Mouse (Mus musculus): ENCODE results near the gene Sept9. TPM values are rescaled to one million over a fixed set of nuclear protein-coding genes. Genes with fewer than 3 reads are reported as not detected.

Gene Sept9
- polyA plus RNA-seq, 1 experiment = 118 TPM

DNA sequence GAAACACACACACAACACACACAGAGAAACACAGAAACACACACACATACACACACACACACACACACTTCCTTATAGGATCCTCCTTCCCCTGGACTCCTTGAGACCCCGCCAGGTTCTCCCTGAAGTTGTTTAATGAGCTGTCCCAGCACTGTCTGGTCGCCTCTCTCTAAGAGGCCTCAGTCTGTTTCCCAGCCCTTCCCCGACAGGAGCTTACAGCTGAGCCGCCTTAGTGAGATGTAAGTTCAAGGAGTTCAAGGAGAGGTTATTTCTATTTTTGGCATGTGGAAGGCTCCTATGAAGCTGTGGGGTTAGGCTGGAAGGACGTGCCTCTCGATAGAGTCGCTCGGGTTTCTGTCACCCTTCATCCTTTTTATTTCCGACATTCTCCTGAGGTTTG, 184.8 kb downstream of the Sept9 start:
- H3K4me1 ChIP-seq (ENCODE audit: control insufficient read depth, insufficient read depth, insufficient read length, low read length) = no peaks in the 10 kb centered on the region
- no peak overlapping the region for H3K27ac ChIP-seq (replicated peaks; ENCODE audit: low read depth, low read length)
- H3K4me3 ChIP-seq (ENCODE audit: insufficient read depth, low read depth, low read length) = no peak overlapping the region

DNA sequence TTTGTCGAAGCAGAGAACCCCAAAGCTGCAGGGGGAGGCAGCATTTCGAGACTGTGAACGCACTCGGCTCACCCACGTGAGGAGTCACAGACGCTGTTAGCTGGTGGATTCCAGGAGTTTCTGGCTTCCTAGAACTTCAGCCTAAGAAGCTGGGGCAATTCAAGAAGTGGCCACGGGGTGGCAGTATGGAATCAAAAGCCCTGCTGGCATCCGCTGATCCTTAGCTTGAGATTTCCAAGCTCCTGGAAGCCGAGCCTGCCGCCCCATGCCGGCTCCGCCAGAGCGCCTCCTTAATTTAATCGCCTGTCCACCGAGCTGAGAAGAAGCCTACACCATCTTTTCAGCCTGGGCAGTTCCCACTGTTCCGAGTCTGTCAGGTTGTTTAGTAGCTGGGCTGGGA, 185.4 kb downstream of the Sept9 start:
- H3K27ac ChIP-seq (replicated peaks; ENCODE audit: low read depth, low read length) = no peak overlapping the region
- no peak overlapping the region for H3K4me3 ChIP-seq (ENCODE audit: insufficient read depth, low read depth, low read length)
- no peaks in the 10 kb centered on the region for H3K4me1 ChIP-seq (ENCODE audit: control insufficient read depth, insufficient read depth, insufficient read length, low read length)

DNA sequence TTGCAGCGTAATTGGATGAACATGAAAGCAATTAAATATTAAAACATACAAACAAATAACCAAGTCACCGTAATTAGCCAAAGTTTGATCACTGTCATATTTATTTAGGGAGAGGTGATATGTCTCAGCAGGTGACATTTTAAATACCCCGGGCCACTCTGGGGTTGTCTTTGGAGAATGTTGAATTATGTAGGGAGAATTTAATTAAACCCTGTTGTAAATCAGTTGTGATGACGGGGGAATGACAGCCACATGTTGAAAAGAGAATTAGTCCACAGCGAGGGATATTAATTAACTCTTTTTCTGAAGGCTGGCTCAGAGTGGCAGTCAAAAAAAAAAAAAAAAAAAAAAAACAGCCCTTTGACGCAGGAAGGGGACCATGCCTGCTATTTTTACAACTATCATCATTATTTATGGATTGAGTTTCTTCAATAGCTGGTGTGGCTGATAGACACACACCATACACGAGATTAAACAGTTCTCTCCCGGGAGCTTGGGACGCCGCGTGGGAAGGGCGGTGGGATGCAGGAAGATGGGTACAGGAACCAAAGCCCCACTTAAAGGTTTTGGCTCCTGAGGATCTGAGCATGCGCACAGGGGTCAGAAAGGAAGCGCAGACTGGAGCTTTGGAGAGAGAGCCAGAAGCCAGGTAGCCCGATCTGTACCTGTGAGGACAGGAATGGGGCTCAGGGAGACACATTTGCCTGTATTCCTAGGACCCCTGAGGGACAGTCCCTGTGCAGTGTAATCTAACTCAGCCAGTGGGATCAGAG, 186.1 kb downstream of the Sept9 start:
- no peak overlapping the region for H3K27ac ChIP-seq (replicated peaks; ENCODE audit: low read depth, low read length)
- peaks cover 4% of the 10 kb centered on the region; the same call in 1 of the 2 replicates for H3K4me1 ChIP-seq (ENCODE audit: control insufficient read depth, insufficient read depth, insufficient read length, low read length)
- H3K4me3 ChIP-seq (ENCODE audit: insufficient read depth, low read depth, low read length) = no peak overlapping the region

DNA sequence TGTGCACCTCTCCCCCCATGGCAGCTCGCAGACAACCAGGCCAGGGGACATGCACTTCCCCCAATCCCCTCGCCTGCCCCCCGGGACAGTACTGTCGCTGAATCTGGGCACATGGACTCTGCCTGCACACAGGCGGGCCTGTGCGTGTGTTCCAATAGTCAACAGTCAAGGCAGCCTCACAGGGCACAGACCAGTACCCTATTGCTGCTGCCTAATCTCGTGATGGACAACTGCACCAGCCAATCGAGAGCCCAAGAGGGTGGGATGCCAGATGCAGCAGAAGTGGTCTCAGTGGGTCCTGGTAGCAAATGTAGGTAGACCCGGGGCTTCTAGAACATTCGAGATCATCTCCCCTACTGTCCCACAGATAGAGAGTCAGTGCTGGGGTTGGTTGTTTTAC, 187.8 kb downstream of the Sept9 start:
- Histone ChIP-seq H3K27ac (replicated peaks; ENCODE audit: low read depth, low read length) (no peak overlapping the region), H3K4me1 (ENCODE audit: control insufficient read depth, insufficient read depth, insufficient read length, low read length) (peaks cover 4% of the 10 kb centered on the region), H3K4me3 (ENCODE audit: insufficient read depth, low read depth, low read length) (no peak overlapping the region)

DNA sequence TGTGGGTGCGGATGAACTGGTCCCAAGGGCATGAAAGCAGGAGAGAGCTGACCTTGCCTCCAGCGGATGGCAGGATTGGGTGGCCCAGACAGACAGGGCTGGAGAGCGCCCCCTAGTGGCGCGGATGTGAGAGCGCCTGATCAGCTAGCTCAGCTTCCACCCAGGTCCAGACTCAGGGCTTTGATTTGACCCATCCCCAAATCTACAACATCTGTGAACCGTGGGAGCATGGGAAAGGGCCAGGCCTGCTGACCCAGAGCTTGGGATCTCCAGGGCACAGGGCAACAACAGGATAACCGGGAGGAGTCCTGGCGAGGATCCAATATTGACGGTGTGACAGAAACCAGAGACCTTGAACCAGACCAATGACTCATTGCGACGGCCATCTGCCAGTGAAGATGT, 190.5 kb downstream of the Sept9 start:
- H3K4me1 ChIP-seq (ENCODE audit: control insufficient read depth, insufficient read depth, insufficient read length, low read length) = peaks cover 6% of the 10 kb centered on the region
- H3K4me3 ChIP-seq (ENCODE audit: insufficient read depth, low read depth, low read length) = no peak overlapping the region
- H3K27ac ChIP-seq (replicated peaks; ENCODE audit: low read depth, low read length) = no peak overlapping the region

DNA sequence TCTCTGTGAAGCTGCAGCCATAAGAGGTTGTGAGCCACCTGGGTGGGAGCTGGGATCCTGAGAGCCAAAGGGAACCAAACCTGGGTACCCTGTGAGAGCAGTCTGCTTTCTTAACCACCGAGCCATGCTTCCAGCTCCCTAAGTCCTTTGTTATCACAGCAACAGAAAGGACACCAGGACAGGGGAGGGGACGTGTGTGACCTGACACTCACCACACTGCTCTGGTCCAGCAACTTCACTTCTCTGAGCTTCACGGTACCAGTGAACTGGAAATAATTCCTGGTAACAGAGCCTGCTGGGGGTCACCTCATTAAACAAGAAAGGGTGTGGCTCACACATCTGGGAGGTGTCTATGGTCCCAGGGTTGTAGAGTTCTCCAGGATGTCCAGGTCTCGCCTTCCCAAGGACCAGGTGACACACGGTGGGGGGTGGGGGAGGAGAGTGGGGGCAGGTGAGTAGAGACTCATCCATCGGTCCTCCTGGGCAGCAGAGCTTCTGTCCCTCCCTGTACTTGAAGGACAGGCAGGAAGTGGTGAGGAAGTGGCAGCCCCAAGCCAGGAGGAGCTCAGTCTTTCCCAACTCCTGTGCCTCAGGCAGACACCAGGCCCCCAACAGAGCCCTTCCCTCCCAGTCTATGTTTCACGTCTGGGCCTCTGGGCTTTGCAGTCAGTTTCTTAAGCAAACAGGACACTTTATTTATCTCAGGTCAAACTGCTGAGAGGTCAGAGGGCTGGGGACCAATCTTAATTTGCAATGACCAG, 191.5 kb downstream of the Sept9 start:
- Histone ChIP-seq H3K4me1 (ENCODE audit: control insufficient read depth, insufficient read depth, insufficient read length, low read length) (peaks cover 6% of the 10 kb centered on the region), H3K27ac (replicated peaks; ENCODE audit: low read depth, low read length) (no peak overlapping the region), H3K4me3 (ENCODE audit: insufficient read depth, low read depth, low read length) (no peak overlapping the region)

DNA sequence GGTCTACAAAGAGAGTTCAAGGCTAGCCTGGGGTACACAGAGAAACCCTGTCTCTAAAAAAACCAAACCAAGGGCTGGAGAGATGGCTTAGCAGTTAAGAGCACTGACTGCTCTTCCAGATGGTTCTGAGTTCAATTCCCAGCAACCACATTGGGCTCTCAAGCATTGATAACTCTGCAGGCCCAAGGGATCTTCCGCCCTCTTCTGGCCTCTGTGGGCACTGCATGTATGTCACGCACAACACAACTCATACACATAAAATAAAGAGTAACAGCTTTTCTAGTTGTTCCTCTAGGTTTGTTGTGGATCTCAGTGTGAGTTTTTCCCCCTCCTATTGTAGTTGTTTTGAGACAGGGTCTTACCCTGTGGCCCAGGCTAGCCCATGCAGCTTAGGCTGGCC, 192.8 kb downstream of the Sept9 start:
- Histone ChIP-seq H3K27ac (replicated peaks; ENCODE audit: low read depth, low read length) (no peak overlapping the region), H3K4me3 (ENCODE audit: insufficient read depth, low read depth, low read length) (no peak overlapping the region), H3K4me1 (ENCODE audit: control insufficient read depth, insufficient read depth, insufficient read length, low read length) (peaks cover 6% of the 10 kb centered on the region)

DNA sequence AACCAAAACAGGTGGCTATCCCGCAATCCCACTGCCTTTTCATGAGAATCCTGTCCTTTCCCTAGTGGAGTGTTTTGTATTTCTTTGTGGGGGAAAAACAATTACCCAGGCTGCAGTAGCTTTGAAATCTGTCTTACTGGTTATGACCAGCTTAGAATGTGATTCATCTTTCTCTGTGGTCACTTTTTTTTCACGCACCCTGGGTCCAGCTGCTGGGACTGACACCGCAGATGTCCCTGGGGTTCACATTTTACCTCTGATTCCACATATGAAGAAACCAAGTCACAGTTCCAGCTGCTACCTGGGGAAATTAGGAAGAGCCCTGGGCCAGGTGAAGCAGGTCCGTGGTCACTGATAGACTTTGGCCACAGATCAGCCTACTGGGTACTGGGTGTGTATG, 194.3 kb downstream of the Sept9 start:
- H3K4me1 ChIP-seq (ENCODE audit: control insufficient read depth, insufficient read depth, insufficient read length, low read length) = peaks cover 6% of the 10 kb centered on the region
- no peak overlapping the region for H3K27ac ChIP-seq (replicated peaks; ENCODE audit: low read depth, low read length)
- H3K4me3 ChIP-seq (ENCODE audit: insufficient read depth, low read depth, low read length) = no peak overlapping the region

DNA sequence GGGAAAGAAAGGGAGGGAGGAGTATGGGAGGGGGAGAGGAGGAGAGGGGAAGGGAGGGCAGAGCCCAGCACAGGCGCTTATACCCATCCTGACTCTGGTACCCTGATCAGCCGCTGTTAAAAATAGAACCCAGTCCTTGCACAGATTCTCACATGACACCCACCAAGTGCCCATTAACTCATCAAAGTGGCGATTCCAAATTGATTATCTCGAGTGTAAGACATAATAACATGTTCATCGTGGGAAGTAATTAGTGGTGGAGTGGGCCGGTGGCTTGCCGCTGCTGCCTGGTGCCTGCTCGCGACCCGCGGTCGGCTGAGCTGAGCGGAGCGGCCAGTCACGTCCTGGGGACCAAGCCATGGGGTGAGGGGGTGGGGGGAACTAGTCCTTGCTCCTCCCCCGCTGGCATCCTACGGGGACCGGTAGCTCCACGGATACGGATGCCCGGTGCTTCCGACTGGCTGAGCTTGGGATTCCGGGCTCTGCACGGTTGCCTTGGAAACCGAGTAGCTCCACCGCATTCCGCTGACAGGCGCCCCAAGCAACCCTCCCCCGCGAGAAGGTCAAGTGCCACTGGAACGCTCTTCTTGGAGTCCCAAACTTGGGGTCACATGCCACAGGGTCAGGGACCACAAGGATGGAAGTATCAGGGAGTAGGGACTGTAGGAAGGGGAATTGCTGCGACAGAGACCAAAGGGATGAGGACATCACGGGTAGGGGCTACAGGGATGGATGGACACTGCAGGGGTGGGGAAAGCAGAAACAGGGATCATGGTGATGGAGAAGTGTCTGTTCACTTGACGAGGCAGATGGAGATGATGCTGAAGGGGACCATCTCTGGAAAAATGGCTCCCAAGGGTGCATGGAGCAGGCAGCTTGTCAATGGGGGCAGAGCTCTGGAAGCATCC, 195.0 kb downstream of the Sept9 start:
- Histone ChIP-seq H3K27ac (replicated peaks; ENCODE audit: low read depth, low read length) (no peak overlapping the region), H3K4me3 (ENCODE audit: insufficient read depth, low read depth, low read length) (no peak overlapping the region), H3K4me1 (ENCODE audit: control insufficient read depth, insufficient read depth, insufficient read length, low read length) (peaks cover 6% of the 10 kb centered on the region)

DNA sequence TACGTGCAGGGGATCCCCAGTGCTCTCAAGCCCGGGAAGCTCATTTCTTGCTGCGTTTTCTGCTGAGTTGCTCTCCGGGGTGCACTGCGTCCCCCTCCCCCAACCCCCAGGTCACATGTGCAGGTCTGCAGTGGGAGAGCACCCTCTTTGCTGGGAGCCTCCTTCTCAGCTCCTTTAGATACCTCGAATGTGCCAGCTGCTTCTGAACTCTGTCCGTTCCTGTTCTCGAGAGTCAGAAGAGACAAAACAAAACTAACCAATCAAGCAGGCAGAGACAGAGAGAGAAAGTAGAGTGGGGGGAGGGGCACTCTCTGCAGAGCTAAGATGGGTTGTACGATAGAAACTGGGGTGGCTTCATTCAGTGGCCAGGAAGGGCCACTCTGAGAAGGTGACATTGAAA, 195.8 kb downstream of the Sept9 start:
- peaks cover 4% of the 10 kb centered on the region; the same call in 1 of the 2 replicates for H3K4me1 ChIP-seq (ENCODE audit: control insufficient read depth, insufficient read depth, insufficient read length, low read length)
- H3K27ac ChIP-seq (replicated peaks; ENCODE audit: low read depth, low read length) = no peak overlapping the region
- no peak overlapping the region for H3K4me3 ChIP-seq (ENCODE audit: insufficient read depth, low read depth, low read length)

DNA sequence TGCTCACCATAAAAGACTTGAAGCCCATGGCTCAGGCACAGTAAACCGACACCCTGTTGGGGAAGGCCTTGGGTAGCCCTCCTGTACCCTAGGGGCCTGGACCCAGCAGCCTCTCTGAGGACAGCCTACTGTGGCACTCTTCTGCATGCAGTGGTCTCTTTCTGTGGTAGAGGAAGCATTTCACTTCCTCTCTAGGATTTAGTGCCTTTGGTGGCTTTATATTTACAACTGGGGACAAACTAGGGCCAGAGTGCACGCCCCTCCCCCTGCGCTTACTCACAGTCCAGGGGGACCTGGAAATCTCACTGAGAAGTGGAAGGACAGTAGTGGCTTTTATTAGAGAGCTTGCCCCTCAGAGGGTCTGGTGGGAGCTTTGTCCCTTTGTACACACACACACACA, 197.5 kb downstream of the Sept9 start:
- Histone ChIP-seq H3K4me1 (ENCODE audit: control insufficient read depth, insufficient read depth, insufficient read length, low read length) (0 out of 2 replicates have a peak, but pooled peaks cover 2% of the 10 kb centered on the region), H3K4me3 (ENCODE audit: insufficient read depth, low read depth, low read length) (no peak overlapping the region), H3K27ac (replicated peaks; ENCODE audit: low read depth, low read length) (no peak overlapping the region)

DNA sequence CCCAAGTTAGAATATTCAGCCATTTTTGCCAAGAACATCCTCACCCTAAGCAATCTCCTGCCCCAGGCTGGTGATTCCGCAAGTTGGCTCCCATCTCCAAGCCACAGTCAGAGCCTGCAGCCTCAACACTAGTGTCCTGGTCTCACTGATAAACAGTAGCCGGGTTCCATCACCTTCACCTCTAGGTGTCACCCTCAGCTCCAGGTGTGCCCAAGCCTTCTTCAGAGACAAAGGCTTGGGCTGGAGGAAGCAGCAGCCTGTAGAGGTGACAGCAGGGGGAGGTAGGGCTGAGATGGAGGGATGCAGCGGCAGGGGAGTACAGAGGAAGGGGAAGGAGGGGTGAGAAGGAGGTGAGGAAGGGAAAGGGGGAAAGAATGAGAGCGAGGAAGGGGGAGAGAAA, 198.3 kb downstream of the Sept9 start:
- H3K27ac ChIP-seq (replicated peaks; ENCODE audit: low read depth, low read length) = no peak overlapping the region
- 0 out of 2 replicates have a peak, but pooled peaks cover 2% of the 10 kb centered on the region for H3K4me1 ChIP-seq (ENCODE audit: control insufficient read depth, insufficient read depth, insufficient read length, low read length)
- no peak overlapping the region for H3K4me3 ChIP-seq (ENCODE audit: insufficient read depth, low read depth, low read length)

DNA sequence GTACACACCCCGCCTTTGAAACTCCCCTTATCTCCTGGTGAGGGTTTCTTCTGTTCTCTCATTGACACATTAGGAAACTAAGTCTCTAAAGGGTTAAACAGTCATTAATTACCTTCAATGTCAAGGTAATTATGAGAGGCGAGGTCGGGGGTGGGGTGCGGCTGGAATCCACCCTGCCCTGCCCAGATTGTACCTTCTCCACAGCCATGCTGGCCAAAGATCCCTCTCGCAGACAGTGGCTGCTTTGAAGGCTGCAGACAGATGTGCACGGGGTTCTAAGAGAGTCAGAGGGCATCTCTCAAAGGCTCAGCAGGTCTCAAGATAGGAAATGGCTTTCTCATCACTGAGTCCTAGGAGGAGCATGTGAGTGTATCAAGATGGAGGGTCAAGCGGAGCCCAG, 198.7 kb downstream of the Sept9 start:
- H3K4me3 ChIP-seq (ENCODE audit: insufficient read depth, low read depth, low read length) = no peak overlapping the region
- H3K4me1 ChIP-seq (ENCODE audit: control insufficient read depth, insufficient read depth, insufficient read length, low read length) = 0 out of 2 replicates have a peak, but pooled peaks cover 2% of the 10 kb centered on the region
- no peak overlapping the region for H3K27ac ChIP-seq (replicated peaks; ENCODE audit: low read depth, low read length)

DNA sequence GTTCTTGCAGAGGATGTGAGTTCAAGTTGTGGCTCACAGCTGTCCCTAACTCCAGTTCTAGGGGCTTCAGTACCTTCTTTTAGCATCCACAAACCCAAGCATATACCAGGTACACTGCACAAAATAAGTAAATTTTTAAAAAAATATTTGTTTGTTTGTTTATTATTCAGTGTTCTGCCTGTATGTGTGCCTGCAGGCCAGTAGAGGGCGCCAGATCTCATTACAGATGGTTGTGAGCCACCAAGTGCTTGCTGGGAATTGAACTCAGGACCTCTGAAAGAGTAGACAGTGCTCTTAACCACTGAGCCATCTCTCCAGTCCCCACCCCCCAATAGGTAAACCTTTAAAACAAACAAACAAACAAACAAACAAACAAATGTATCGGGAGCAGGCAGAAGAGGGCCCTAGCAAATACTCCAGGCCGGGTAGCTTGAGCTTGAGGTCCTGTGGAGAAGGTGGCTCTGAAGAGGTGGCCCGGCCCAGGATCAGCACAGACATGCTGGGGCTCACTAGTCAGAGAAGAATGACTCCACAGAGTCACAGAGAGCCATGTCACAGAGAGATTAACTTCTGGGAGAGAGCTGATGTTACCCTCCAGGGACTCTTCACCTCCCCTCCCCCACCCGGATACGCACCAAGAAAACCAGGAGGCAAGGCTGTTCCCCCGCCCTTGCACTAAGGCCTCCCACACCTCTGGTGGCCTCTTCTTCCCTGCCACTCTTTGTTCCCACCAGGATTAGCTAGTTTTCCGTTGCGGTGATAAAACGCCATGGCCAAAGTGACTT, 202.3 kb downstream of the Sept9 start:
- H3K4me3 ChIP-seq (ENCODE audit: insufficient read depth, low read depth, low read length) = no peak overlapping the region
- no peaks in the 10 kb centered on the region for H3K4me1 ChIP-seq (ENCODE audit: control insufficient read depth, insufficient read depth, insufficient read length, low read length)
- H3K27ac ChIP-seq (replicated peaks; ENCODE audit: low read depth, low read length) = no peak overlapping the region
